Mouse (Mus musculus) frontal cortex, adult (tissue): ENCODE results near the gene Klk1.
"Not testable (repeated sequence)": the region's sequence is repeated elsewhere in the genome, so short reads cannot be mapped to it uniquely, and the experiment has no call there.

Experiments used
- ATAC-seq: cut with Nextera tagmentation; 2 replicates; pipeline ENCODE4 v1.9.2; 2017; ENCODE audit warnings: mild to moderate bottlenecking, moderate library complexity, mixed read lengths; ENCODE audit not compliant: low TSS enrichment

The Klk1 gene

DNA sequence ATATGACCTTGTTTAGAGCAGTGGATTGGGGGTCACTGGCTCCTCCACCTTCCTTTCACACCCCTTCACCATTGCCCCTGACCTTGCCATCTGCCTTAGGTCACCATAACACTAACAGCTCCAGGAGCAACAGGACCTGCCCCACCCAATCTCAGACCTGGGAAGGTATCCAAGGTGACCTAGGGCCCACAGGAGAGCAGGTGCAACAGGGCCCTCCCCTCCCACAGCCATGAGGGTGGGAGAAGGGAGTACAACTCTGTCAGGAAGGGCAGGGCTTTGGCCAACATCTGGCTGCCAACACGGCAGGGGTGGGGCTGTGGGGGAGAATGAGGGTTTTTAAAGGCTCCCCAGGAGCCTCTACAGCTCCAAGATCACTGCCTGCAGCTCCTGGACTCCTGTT, at the start of gene Klk1:
Klk1 (plus strand) TSS at position 285 of the 400 bp plus-strand sequence.
- ATAC-seq = no peak

DNA sequence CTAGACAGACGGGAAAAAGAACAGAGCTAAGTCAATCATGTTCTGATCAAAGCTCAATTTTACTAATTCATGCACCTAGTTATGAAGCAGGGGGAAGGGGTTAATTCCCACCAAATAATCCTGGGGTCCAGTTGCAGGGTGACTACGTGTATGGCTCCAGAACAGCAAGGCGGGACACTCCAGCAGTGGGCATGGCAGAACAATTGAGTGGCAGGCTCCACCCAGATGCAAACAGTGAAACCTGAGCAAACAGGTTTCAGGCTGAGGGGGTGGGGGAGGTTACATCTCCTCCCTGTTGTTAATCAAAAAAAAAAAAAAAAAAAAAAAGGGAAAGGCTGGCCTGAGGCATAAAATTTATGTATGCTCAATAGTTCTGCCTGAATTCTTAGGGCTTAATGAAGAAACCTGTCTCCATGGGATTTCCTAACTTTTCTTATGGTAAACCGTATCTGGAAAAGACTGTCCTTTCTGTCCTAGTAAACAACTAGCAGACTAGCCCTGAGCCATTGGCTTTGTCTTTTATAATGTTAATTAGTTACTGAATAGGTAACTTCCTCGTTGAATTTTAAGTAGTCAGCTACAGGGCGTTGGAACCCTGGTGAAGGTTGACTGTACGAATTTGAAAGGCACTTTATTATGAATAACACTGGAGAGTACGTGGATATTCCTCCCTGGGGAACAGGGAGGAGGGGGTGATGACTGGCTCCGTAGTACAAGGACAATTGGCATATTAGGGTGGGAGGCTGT, 45.7 kb upstream of the Klk1 start:
- ATAC-seq = no peak

DNA sequence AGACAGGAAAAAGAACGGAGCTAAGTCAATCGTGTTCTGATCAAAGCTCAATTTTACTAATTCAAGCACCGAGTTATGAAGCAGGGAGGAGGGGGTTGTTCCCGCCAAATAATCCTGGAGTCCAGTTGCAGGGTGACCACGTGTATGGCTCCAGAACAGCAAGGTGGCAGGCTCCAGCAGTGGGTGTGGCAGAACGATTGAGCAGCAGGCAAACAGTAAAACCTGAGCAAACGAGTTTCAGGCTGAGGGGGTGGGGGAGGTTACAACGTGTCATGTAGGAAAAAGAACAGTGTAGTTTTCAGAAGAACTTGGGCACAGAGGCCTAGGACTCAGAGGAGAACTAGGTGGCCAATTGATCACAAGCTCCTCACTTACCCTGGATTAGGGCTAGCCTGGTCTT, 38.6 kb upstream of the Klk1 start:
- not testable (repeated sequence) for ATAC-seq

DNA sequence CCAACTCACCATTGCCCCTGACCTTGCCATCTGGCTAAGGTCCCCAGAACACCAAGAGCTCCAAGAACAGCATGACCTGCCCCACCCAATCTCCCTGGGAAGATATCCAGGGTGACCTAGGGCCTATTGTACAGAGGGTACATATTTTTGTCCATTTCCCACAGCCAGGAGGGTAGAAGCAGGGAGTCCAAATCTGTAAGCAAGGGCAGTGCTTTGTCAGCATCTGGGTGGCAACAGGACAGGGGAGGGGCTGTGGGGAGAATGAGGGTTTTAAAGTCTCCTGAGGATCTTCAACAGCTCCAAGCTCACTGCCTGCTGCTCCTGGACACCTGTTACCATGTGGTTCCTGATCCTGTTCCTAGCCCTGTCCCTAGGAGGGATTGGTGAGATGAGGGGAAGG, 37.2 kb upstream of the Klk1 start, which contains the start of gene Klk1b24:
Klk1b24 (plus strand) TSS at position 301 of the 400 bp plus-strand sequence.
- not testable (repeated sequence) for ATAC-seq

DNA sequence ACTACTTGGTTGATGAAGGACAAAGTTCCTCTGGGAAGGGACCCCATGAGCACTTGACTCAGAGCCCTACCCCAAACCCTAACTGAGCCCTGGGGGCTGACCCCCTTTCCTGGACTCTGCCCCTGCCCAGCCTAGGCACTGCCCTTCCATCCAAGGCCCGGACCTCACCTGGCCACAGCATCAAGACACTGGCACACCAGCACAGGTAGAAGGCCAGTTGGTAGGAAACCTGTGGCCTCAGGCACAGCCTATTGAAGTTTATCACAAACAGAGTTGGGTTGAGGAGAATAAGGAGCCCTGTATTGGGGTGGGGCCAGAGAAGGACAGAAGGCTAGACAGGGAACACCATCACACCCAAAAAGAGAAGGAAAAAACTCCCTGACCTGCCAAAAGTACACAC, 31.7 kb upstream of the Klk1 start:
- ATAC-seq = not testable (repeated sequence)

DNA sequence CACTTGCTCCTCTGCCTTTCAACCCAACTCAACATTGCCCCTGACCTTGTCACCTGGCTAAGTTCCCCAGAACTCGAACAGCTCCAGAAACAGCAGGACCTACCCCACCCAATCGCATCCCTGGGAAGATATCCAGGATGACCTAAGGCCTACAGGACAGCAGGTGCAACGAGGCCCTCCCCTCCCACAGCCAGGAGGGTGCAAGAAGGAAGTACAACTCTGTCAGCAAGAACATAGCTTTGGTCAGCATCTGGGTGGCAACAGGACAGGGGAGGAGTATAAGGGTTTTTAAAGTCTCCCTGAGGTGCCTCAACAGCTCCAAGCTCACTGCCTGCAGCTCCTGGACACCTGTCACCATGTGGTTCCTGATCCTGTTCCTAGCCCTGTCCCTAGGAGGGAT, 27.3 kb upstream of the Klk1 start, which contains the start of gene Klk1b3:
Klk1b3 (plus strand) TSS at position 301 of the 400 bp plus-strand sequence.
- no peak for ATAC-seq

DNA sequence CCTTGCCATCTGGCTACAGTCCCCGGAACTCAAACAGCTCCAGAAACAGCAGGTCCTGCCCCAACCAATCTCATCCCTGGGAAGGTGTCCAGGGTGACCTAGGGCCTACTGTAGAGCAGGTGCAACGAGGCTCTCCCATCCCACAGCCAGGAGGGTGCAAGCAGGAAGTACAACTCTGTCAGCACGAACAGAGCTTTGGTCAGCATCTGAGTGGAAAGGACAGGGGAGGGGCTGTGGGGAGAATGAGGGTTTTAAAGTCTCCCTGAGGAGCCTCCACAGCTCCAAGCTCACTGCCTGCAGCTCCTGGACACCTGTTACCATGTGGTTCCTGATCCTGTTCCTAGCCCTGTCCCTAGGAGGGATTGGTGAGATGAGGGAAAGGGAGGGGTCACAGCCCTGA, 18.0 kb upstream of the Klk1 start, which contains the start of gene Klk1b4:
Klk1b4 (plus strand) TSS at position 301 of the 400 bp plus-strand sequence.
- not testable (repeated sequence) for ATAC-seq

DNA sequence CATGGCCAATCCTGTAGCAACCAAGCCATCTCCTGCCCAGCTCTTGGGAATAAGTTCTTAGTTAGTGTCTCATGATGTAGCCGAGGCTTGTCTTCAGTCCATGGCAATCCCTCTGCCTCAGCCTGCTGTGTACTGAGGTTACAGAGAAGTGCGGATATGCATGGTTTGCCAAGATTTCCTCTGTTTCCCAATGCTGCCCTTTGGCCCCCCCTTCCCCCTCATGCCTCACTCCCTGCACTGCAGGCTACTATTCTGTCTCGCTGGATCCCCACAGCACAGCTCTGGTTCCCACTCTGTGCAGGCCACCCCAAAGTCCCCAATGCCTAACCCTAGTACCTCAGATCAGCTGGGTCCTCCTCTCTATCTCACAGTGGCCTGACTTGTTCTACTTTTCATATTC, 16.9 kb upstream of the Klk1 start:
- no peak for ATAC-seq

DNA sequence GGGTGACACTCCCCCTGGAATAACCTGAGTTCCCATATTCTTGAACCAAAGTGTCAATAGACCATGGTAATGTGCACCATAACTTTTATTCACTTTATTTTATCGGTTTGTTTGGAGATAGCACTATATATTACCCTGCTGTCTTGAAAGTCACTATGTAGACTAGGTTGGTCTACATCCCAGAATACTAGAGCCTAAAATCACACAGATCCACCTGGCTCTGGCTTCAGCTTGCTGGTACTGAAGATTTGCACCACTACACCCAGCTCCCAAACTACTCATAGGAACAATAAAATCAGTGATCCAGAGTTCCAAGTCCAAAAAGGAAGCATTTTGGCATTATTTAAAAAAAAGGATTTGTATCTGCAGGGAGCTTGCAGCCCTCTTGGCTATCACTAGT, 9.5 kb upstream of the Klk1 start, which contains the start of gene Klk1b5:
Klk1b5 (plus strand) TSS at position 301 of the 400 bp plus-strand sequence.
- no peak for ATAC-seq

DNA sequence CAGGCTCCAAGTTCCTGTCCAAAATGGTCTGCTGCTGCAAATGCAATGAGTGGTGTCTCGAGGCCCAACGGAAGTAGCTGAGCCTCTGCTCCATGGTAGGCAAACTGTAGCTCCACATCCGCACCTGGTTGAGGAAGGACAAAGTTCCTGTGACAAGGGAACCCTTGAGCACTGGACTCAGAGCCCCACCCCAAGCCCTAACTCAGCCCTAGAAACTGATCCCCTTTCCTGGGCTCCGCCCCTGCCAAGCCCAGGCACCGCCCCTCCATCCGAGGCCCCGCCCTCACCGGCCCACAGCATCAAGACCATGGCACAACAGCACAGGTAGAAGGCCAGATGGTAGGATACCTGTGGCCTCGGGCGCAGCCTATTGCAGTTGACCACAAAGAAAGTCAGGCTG, 3.6 kb upstream of the Klk1 start:
- ATAC-seq = not testable (repeated sequence)

DNA sequence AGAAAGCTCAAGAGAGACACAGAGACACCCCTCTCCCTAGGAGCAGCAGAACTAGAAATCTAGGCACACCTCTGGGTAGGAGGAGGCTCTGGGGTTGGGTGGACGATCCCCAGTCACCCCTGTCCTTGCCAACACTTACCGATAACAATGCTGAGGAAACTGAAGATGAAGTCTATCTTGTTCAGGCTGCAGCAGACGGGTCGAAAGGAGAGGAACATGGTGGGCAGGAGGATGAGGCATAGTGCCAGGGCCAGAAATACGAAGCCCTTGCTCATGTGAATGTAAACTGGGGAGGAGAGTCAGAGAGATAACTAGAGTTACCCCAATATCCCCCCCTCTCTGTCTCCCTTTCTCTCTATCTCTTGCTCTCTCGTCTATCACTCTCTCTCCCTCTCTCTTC, 2.8 kb upstream of the Klk1 start:
- not testable (repeated sequence) for ATAC-seq

DNA sequence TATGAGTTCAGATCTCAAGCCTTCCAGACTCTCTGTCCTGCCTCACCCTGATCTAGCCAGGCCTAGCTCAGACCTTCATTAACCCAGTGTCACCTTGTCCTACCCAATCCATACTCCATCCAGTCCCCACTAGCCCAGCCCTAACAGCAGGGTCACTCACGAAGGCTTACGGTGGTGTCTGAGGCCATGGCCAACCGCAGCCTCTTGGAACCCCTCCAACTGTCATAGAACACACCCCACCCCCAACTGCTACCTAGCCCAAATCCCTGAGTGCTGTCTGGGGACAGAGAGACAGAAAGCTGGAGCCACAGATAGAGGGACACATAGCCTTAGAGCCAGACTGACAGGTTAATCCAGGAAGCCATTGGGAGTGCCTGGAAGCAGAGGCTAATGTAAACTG, 10.7 kb downstream of the Klk1 start, which contains the start of gene Gm36864:
Gm36864 (plus strand) TSS at position 269 of the 400 bp plus-strand sequence.
- ATAC-seq = no peak

DNA sequence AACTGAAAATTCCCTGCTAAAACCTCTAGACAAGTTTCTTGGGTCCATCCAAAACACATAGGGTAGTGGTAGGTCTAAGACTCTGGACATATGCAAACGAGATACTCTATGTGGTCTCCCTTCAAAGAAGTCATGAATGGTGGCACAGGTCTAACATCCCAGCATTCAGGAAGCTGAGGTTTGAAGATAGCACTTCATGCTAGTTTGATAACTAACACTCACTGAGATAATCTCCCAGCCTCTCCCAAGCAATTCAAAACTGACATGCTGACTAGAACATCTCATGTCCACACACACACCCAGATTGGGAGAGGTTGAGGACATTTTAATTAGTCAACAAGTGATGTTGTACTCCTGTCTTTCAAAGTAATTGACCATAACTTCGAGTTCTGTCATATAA, 14.8 kb downstream of the Klk1 start:
- no peak for ATAC-seq

DNA sequence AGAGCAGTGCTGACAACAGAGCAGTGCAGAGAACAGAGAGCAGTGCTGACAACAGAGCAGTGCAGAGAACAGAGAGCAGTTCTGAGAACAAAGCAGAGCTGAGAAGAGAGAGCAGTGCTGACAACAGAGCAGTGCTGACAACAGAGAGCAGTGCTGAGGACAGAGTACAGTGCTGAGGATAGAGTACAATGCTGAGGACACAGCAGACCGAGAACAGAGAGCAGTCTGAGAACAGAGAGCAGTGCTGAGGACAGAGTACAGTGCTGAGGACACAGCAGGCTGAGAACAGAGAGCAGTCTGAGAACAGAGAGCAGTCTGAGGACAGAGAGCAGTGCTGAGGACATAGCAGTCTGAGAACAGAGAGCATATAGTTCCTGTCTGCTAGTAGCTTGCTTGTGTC, 15.6 kb downstream of the Klk1 start:
- ATAC-seq = peak; percentile 23; the same call in 1 of the 2 replicates

DNA sequence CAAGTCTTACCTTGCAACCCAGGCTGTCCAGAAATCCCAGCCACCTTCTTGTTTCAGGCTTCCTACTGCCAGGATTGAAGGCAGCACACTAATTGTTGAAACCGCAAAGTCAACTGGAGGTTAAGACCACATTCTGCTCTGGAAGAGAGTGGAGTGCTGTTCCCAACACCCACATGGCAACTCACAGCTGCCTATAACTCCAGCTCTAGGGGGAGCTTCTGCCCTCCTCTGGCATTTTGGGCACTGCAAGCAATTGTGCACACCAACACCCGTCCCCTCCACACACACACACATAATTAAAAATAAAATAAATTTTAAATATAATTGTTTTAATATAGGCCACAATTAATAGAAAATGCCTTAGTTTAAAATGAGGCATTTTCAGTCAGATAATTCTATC, 16.0 kb downstream of the Klk1 start:
- ATAC-seq = peak; percentile 68; the same call in 1 of the 2 replicates

DNA sequence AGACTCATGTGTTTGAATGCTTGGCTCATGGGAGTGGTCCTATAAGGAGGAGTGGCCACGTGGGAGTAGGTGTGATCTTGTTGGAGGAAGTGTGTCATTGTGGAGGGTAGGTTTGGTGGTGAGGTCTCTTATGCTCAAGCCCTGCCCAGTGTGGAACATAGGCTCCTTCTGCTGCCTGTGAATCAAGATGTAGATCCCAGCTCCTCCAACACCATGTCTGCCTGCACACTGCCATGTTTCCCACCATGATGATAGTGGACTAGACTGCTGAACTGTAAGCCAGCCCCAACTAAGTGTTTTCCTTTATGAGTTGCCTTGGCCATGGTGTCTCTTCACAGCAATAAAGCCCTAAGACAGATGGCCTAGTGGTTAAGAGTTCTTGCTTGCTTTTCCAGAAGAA, 18.9 kb downstream of the Klk1 start:
- no peak for ATAC-seq

DNA sequence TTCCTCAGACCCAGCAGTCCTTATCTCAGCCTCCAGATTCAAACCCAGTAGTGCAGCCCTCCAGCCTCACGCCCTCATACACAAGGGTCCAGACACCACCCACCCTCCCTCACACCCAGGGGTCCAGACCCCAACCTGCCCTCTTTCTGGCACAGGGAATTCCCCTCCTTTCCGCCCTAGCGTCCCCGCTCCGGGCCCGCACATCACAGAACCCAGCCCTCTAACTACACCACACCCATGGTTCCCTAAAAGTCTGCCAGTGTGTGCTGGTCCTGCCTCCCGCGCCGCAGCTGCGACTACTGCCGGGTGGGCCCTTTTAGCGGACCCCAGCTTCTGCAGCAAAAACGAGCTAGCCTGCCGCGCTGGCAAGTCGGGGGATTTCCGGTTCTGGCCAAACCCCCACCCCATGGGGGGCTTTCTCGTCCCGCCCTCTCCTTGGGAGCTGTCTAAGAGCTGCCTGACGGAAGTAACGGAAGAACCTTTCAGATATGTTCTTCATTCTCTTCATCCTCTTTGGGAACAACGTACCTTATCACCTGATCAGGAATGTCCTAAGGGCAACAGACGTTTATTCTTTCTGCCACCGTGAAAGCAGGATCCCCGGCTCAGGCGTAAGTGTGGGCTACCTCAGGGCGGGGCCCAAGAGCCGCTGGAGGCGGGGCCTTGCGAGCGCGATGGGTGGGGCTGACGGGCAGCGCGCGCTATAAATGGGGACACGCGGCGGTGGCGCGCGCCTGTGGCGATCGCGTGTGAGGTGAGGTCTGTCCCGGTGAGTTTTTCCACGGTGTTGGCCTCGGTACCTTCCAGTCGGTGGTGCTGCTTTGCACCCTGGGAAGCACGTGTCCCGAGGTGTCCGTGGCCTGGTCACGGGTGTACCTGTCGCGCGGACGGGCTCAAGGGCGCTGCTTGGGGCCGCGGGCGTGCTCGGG, 21.2 kb downstream of the Klk1 start, which contains the start of the genes 1700028J19Rik and 2410002F23Rik:
1700028J19Rik (minus strand) TSS at position 641 of the 929 bp plus-strand sequence.
2410002F23Rik (plus strand) TSS at position 668 of the 929 bp plus-strand sequence.
- peak; percentile 87 for ATAC-seq

DNA sequence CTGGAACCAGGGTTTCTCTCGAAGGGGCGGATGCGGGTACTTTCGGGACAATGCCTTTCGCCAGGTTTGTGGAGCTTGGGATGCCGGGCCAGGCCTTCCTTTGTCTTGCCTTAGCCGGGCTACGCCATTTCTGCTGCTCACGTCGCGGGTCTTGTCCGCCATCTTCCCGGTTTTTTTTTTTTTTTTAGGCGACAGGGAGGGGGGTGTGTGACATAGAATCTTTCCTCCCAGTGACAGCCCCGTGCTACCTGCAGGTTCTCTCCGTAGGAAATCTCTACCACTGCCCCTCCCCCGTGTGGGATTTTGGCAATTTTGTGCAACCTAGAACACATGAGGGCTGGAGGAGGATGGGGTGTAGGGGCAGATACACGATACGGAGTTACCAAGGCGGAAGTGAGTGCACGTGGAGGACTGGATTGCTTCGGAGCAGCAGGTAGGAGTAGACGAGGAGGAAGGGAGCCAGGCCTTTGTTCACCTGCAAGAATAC, 21.9 kb downstream of the Klk1 start:
- ATAC-seq = peak; percentile 29; the same call in 1 of the 2 replicates

DNA sequence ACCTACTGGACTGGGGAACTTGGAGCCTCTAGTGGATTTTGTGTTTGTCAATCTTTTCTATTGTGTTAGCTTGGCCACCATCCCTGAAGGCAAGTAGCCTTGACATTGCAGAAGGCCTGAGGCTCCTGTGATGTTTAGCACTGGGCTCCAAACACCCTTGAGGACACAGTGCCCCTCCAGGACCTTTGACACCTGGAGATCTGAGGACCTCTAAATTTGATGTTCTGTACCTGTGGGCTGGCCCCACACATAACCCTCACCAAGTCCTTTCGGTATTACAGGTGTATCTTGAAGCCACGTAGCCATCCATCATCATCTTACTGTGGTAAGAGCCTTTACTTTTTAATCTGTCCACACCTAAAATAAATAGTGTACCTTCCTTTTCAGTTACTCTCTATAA, 22.8 kb downstream of the Klk1 start:
- ATAC-seq = no peak

DNA sequence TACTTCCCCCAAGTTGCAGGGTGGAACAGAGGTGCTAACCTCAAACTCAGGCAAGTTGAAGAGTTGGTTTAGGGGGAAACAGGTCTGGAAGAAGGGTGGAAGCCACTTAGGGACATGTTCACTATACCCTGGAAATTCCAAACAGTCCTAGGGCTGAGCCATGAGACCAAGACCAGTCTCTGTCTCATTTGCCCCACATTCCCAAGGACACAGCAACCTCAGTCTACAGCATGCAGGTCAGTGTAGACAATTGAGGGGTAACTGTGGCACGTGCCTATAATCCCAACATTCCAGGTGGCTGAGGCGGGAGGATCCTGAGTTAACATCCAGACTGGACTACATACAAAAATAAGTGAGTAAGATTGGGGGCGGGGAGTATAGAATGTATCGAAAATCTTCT, 24.1 kb downstream of the Klk1 start:
- ATAC-seq = no peak

DNA sequence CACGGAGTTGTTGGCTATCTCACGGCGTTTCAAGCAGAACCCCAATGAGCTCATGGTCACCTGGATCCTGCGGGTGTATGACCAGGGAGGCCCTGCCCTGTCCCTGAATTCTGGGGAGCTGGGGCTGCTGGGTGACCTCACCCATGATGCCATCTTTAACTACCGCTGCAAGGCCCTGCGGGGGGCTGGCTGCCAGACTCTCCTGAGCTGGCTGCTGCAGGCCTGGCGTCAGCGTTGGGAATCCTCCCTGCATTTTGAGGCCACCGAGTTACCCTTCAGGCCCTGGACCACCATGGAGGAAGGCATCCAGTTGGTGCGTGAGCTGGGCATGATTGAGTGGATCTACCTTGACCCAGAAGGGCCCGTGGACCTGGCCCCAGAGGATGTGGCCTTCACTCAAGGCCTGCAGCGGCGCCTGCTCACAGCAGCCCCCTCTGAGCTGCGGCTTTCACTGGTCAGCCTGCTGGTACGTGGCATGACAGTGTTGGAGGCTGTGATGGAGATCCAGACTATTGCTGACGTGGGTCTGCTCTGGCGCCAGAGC, 25.6 kb downstream of the Klk1 start:
- ATAC-seq = not testable (repeated sequence)
